Mouse (Mus musculus) urinary bladder, adult 2 months (tissue): ENCODE results near the gene Swsap1. TPM values are rescaled to one million over a fixed set of nuclear protein-coding genes. Genes with fewer than 3 reads are reported as not detected.

Source experiments
- DNase-seq: peaks from one replicate; pipeline ENCODE4 v3.0.0; 2022; ENCODE audit warnings: low spot score
- polyA plus RNA-seq: library from polyadenylated mRNA; depleted of rRNA; stranded (reverse); fragments of >200 nt; gene quantifications from 2 replicates; pipeline ENCODE4 v1.2.3, GENCODE M21; 2012

Gene Swsap1
- polyA plus RNA-seq, 1 experiment: 4.6 TPM

DNA sequence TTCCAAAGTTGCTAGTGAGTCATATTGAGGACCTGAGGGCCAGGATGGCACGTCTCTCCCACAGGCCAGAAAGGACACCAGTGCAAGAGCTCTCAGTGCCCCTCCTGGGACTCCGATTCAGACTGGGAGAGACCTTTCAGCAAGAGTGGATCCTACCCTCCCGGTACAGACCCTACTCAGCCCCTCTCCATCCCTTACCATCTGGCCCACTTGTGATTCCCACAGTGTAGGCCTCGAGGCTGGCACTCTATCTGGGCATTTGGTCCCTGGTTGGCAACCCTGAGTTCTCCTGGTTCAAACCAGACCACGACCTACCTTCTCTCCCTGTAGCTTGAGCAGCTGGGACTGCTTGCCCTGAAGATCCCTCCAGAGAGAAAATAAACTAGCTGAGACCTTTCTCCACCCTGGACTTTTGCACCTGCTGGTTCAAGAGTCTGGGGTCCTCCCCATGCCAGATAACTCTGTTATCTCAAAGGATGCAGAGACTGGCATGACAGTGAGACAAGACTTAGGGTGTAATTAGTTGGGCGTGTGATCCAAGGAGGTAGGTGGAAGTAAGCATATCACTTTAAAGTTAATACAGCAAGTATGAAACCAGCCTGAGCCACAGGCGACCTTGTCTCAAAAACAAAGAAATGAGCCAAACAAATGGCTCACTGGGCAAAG, 20.0 kb upstream of the Swsap1 start:
- DNase-seq: no peak

DNA sequence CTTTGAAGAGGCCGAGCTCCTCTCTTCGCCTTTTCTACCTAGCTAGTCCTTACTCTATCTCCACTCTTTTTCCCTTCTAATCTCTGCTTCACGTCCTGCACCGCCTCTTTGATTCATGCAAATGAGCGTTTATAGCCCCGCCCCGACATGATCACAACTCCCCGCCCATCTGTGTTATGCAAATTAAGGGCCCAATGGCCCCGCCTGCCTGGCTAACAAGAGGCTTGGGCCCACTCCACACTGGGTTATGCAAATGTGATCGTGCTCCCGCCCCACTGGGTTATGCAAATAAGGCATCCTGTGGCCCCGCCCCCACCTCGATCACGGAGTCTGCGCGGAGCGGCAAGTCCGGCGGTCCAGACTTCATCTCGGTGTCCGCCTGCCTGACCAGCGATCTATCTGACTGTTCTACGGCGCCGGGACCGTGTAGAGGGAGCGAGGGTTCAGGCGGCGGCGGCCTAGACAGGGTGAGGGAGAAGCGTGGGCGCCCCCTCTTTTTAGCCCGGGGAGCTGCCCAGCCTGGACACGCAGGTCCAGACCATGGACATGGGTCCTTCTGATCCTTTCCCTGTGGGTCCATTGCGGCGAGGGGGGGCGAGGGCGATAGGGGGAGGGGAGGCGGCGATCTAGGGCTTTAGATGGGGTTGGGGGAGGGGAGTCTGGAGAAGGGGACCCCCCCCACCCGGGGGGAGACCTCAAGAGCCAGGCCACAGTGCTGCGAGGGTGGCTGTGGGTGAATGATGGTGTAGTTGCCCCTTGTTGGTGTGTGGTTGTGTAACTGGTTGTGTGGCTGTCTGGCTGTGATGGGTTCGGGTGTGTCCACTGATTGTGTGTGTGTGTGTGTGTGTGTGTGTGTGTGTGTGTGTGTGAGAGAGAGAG, 18.6 kb upstream of the Swsap1 start, which contains the start of gene Plppr2:
Gene Plppr2, plus strand, starts transcription at position 342 of the 879 bp plus-strand sequence.
- DNase-seq: peak; percentile 78

DNA sequence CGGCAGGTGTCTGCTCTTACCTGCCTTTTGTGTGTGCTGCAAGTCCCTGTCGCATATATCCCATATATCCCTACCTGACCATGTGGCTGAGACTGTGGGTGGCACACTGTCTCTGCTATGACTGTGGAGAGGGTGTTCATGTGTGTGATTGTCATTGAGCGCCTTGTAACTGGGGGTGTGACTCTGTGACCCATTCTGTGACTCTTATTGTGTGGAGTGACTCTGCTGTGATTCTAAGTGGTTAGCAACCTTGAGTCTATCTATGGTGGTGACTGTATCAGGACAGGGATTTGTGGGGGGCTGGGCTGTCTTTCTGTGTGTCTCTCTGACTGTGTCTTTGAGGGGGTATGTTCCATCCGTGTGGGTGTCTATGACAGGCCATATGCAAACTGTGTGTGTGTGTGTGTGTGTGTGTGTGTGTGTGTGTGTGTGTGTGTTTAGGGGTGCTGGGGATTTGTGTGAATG, 17.8 kb upstream of the Swsap1 start:
- DNase-seq: no peak

DNA sequence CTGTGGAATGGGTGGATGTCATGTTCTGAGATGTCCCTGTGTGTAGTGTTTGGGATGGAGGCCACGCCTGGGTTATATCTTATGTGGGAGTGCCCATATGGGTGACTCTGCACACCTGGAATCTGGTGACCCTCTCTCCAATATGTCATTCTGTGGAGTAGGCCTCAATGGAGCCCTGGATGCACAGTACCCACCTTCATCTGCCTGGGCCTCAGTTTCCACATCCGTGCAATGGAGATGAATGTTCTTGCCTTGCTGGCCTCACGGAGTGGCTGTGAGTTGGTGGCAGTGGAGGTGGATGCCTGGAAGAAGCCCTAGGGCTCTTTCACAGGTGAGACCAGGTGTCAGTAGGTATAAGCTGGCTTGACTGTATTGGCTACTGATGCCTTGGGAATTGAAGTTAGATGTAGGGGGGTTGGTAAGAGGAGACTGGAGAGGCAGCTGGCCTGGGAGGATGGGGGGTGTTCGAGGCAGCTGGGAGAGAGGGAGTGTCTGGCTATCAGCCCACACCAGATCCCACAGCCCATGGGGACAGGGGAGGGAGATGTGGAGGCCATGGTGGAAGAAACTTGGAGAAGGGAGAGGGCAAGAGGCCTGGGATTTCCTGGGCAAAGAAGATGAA, 17.2 kb upstream of the Swsap1 start:
- no peak for DNase-seq

DNA sequence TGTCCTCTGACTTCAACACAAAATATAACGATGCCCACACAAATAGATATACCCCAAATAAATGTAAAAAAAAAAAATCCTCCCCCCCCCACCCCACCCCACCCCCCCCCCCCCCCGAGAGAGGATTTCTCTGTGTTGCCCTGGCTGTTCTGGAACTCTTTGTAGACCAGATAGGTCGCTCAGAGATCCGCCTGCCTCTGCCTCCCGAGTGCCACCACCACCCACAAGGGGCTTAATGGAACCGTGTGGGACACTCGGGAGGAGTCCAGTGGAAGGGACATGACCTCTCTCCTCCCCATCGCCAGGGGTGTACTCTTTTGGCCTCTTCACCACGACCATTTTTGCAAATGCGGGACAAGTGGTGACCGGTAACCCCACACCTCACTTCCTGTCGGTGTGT, 12.5 kb upstream of the Swsap1 start:
- no peak for DNase-seq

DNA sequence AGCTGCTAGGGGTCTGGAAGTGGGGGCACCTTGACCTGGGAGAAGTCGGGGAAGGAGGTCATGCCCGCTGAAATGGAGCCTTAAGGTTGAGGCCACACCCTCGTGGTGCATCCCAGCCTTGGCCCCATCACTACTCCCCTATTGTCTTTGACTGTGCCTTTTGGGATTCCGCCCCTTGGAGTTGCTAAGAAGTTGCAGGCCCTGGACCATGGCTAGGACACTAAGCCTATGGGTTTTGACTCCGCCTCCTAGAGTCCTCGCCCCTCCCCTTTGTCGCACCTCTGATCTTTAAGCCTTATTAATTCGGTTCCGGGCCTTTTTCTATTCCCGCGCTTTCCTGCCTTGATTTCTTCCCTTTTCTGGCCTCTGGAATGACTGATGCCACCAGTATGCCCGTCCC, 11.9 kb upstream of the Swsap1 start:
- DNase-seq: no peak

- no peak for DNase-seq
Observed at GRCm38 (mm10) chr9:21944267-21944666, 11.3 kb upstream of the Swsap1 start.

DNA sequence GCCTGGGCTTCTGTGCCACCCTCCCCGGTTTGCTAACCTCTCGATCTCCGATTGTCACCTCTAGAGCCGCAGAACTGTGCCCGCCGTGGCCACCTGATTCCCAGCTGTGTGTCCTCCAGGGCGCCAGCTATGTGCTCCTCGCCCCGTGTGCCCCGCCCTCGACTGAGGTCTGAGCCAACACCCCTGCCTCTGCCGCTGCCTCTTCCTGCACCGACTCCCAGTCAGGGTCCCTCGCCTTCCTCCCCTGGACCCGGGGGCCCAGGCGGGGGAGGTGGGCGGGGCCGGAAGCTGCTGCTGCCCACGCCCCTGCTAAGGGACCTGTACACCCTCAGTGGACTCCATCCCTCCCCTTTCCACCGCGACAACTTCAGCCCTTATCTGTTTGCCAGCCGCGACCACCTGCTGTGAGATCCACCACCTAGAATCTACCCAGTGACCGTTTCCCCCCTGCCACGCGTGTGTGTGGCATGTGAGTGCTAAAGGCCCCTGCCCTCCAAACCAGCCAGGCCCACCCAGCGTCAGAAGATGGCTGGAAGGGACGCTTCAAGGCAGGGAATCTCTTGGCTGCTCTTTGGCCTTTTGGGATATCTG, 7.9 kb upstream of the Swsap1 start:
- no peak for DNase-seq

- DNase-seq: no peak
Observed at GRCm38 (mm10) chr9:21948146-21948545, 7.4 kb upstream of the Swsap1 start.

DNA sequence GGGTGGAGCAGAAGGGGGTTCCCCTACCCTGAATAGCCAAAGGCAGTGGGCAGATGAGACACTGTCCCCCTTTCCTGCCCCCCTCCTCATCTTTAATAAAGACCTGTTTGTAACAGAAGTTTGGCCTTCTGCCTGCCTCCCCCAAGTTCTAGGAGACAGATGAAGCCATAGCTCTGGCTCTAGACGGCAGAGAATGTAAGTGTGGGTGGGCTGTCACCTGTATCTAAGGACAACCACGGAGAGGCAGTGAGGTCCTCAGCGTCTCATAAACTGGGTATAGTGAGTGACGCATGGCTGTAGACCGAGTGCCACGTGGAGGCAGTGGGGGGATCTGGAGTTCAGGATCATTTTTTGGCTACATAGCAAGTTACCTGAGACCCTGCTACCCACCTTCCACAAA, 6.8 kb upstream of the Swsap1 start:
- DNase-seq: no peak

- DNase-seq: no peak
Observed at GRCm38 (mm10) chr9:21950322-21950721, 5.2 kb upstream of the Swsap1 start.

GRCm38 (mm10) chr9:21951977-21952376, 3.6 kb upstream of the Swsap1 start:
- no peak for DNase-seq

GRCm38 (mm10) chr9:21953600-21953999, 2.0 kb upstream of the Swsap1 start:
- DNase-seq: no peak

GRCm38 (mm10) chr9:21954635-21955034, 920 bp upstream of the Swsap1 start:
- no peak for DNase-seq

GRCm38 (mm10) chr9:21955225-21955569, 358 bp upstream of the Swsap1 start:
- DNase-seq: no peak

DNA sequence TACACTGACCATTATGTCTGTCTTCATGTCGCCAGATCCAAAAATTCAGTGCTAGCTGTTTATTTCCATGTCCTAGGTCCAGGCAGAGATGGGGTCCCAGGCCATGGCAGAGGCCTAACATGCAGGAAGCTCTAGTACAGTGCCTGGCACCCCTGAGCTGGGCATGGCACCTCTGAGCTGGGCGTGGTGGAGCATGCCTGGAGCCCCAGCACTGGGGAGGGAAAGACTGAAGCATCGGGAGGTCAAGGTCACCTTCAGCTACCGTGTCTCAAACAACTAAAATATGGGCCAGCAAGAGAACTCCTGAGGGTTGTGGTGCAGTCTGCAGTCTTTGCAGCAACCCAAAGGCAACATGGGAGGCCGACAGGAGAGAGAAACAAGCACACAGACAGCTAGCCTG, 2.8 kb downstream of the Swsap1 start:
- no peak for DNase-seq

DNA sequence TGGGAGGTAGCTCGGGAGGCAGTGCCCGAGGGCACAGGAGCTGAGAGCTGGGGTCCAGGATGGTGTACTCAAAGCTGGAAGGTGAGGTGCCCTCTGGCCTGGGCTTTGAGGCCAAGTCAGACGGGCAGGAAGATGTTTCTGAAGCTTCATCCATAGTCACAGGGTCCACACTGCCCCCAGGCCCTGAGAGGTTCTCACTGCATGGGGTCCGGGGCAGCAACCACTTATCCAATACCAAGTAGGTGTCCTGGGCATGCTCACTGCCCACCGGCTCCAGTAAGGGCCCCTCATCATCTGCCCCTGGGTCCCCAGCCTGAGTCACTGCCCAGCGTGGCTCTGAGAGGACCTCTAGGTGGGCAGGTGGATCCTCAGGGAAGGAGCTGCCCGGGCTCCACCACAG, 3.7 kb downstream of the Swsap1 start:
- DNase-seq: no peak

GRCm38 (mm10) chr9:21960135-21960534, 4.6 kb downstream of the Swsap1 start:
- no peak for DNase-seq

GRCm38 (mm10) chr9:21960558-21961208, 5.1 kb downstream of the Swsap1 start:
- no peak for DNase-seq

GRCm38 (mm10) chr9:21961366-21961980, 5.9 kb downstream of the Swsap1 start:
- DNase-seq: no peak

DNA sequence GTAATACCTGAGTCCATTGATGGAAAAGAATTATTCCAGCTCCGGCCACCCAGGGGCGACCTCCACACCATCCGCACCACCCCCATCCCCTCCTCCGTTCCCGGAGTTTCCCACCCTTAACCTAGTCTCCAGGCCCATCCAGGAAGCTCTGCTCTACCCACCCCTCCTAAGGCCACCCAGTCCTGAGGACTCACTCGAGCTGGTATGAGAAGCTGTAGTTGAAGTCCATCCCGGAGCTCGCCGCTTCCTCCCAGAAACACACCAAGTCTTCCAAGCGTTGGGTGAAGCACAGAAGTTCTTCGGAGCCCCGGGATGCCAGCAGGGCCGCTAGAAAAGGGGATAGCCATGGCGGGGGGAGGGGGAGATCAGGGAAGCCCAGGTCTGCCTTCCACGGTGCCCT, 6.5 kb downstream of the Swsap1 start:
- no peak for DNase-seq
